Mouse (Mus musculus) layer of hippocampus, adult 9-11 months (tissue): ENCODE data around the gene Gm3417.
"Not testable (repeated sequence)": the region's sequence is repeated elsewhere in the genome, so short reads cannot be mapped to it uniquely, and the experiment has no call there.

Experiments used
- DNase-seq: peaks from one replicate; pipeline ENCODE4 v3.0.0; 2022

Gene Gm3417

DNA sequence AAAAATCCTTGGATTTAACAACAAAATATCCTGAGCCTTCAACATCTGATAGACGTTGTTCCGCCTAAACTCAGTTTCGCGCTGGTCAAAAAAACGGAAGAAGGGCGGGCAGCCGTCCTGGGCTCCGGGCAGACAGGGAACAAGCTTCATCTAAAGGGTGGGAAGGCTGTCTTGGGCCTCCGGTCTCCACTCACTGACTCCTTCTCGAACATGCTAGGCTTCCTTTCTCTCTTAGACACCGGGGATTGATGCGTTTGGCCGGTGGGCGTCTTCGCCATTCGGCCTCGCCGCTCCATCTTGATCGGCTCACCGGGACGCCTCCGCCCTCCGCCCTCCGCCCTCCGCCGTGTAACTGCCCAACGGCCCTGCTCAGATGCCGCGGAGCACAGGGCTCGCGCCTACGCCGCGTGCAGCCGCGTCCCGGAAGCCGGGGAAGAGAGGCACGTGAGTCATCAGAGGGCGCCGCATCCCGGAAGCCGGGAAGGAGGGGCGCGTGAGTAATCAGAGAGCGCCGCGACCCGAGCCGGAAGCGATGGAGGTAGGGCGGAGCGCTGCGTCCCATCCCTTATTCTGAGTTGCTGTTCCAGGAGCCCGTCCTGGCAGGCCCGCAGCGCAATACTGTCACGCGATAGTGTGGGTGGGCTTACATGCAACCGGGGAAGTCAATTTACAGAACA, at the start of gene Gm3417, which contains the start of gene 9030025P20Rik:
Gene Gm3417, minus strand, starts transcription at position 429 of the 677 bp plus-strand sequence.
Gene 9030025P20Rik, plus strand, starts transcription at position 107 of the 677 bp plus-strand sequence.
- not testable (repeated sequence) for DNase-seq

DNA sequence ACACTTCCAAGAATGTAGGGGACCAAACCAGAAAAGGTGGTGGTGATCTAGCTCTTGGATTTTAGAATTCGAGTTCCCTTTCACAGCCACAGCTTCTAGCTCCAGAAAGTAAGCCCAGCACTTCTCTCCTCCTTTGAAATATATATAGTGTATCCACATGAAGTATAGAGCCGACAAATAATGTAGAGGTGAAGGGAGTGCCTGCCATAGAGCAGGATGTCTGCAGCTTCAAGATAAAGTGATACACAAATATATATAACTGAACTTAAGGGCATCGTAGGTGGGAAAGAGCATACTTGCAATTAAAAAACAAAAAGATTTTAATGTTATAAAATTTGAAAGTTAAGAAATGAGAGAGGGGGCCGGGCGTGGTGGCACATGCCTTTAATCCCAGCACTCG, 46.9 kb upstream of the Gm3417 start:
- not testable (repeated sequence) for DNase-seq

- not testable (repeated sequence) for DNase-seq
These were observed 46.1 kb upstream of the Gm3417 start for GRCm38 (mm10) chr17:15024502-15025193.

GRCm38 (mm10) chr17:15023878-15024492, 45.4 kb upstream of the Gm3417 start:
- not testable (repeated sequence) for DNase-seq

- peak; percentile 64 for DNase-seq
These were observed 43.1 kb upstream of the Gm3417 start for GRCm38 (mm10) chr17:15021503-15022220.

- DNase-seq = not testable (repeated sequence)
These were observed 31.3 kb upstream of the Gm3417 start, which contains the start of gene Gm3435 for GRCm38 (mm10) chr17:15009706-15010413. Gm3435 (plus strand) TSS chr17:15010176.

DNA sequence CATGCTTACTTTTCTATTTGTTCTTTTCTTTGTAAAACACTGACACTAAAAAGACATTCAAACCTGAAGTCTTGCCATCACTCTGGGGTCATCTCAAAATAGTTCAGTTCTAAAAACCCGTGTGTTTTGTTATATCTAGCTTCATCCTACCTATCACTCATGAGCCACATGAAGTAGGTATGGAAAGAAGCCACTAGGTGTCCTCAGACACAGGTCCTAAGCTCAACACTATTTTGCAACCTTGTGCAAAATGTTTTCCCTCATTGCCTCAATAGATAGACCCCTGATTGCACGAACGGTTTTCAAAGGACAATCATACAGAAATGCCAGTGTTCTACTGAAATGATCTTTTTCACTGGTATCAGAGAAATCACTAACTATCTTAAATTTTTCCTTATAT, 30.5 kb upstream of the Gm3417 start:
- not testable (repeated sequence) for DNase-seq

DNA sequence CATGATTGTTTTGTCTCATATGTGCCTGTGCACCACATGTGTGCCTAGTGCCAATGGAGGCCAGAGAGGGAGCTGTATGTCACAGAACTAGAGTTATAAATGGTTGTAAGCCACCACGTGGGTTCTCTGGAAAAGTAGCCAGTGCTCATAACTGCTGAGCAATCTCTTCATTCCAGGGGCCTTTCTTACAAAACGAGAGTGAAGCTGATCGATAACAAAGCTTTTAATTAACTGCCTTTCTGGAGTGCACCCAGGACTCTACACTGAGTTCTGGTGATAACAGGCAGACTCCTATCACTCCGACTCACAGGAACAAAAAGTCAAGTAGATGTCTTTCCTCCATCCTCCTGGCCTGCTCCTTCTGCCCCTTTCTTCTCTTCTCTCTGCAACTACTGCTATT, 21.5 kb upstream of the Gm3417 start:
- not testable (repeated sequence) for DNase-seq

DNA sequence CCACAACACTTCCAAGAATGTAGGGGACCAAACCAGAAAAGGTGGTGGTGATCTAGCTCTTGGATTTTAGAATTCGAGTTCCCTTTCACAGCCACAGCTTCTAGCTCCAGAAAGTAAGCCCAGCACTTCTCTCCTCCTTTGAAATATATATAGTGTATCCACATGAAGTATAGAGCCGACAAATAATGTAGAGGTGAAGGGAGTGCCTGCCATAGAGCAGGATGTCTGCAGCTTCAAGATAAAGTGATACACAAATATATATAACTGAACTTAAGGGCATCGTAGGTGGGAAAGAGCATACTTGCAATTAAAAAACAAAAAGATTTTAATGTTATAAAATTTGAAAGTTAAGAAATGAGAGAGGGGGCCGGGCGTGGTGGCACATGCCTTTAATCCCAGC, 15.6 kb upstream of the Gm3417 start:
- not testable (repeated sequence) for DNase-seq

GRCm38 (mm10) chr17:14993139-14993832, 14.7 kb upstream of the Gm3417 start:
- not testable (repeated sequence) for DNase-seq

GRCm38 (mm10) chr17:14992522-14993138, 14.0 kb upstream of the Gm3417 start:
- DNase-seq = not testable (repeated sequence)

- peak; percentile 38 for DNase-seq
These were observed 11.6 kb upstream of the Gm3417 start for GRCm38 (mm10) chr17:14990116-14990702.

GRCm38 (mm10) chr17:14977718-14978361, 750 bp downstream of the Gm3417 start:
- DNase-seq = not testable (repeated sequence)

- not testable (repeated sequence) for DNase-seq
These were observed 10.1 kb downstream of the Gm3417 start for GRCm38 (mm10) chr17:14968373-14968913.

DNA sequence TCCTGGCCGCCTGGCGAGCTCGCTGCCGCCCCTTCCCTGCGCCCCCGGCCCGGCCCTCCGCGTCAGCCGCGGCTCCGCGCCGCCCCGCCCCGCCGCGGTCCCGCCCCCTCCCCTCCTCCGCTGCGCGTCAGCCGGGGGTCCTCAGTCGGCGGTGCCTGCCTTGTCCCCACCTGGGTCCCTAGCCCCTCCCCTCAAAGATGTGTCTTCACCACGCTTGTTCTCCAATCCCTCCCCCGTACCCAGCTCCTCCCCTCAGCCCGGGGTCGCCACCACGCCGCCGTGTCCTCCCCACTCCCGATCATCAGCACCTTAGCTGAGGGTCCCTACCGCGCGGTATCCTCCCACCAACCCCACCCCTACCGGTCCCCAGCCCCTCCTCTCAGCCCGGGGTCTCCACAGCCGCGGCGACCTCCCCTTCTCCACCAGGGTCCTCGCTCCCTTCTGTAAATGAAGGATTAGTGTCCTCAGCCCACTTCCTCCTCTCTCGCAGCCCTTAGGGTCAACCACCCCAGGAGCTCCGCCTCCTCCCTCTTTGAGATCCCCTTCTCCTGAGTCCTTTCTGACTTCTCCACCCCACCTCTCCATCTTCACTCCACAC, 16.9 kb downstream of the Gm3417 start:
- DNase-seq = not testable (repeated sequence)

GRCm38 (mm10) chr17:14960951-14961556, 17.5 kb downstream of the Gm3417 start, which contains the start of gene Phf10:
Phf10 (minus strand) TSS chr17:14961273.
- not testable (repeated sequence) for DNase-seq

- DNase-seq = no peak
These were observed 18.1 kb downstream of the Gm3417 start for GRCm38 (mm10) chr17:14960520-14960919.

DNA sequence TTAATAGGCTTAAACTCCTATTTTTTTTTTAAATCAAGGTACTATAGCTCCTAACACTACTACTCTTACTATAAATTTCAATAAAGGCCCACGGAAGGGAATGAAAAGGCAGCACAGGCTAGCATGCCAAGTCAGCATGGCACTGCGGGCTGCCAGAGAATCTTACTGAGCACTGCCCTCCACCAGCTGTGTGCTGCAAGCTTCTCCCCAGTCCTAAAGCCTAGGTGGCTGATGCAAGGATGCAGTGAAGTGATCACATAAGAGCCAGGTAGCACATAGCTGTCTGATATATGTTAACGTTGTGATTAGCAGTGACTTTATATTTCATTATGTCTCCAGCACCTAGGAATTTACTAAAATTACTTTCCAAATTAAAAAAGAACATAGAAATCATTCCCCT, 18.6 kb downstream of the Gm3417 start:
- DNase-seq = no peak
